Mouse (Mus musculus) kidney, postnatal 14 days (tissue): ENCODE measurements around the gene 2810408A11Rik.
"Not testable (repeated sequence)": the region's sequence is repeated elsewhere in the genome, so short reads cannot be mapped to it uniquely, and the experiment has no call there.

Experiments
- DNase-seq: peaks from one replicate; pipeline ENCODE4 v3.0.0; 2022; ENCODE audit warnings: mixed read lengths

The 2810408A11Rik gene

GRCm38 (mm10) chr11:69930967-69931537 lies 30.3 kb upstream of the 2810408A11Rik start:
- no peak for DNase-seq

DNA sequence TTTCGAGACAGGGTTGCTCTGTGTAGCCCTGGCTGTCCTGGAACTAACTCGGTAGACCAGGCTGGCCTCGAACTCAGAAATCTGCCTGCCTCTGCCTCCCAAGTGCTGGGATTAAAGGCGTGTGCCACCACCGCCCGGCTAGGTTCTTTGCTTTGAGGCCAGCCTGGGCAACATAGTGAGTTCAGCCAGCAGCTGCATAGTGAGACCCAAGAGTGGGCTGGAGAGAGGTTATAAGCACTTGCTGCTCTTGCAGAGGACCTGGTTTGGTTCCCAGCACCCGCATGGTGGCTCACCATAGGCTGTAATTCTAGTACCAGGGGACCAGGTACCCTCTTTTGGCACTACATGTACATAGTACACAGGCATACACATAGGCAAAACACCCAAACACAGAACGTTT lies 29.4 kb upstream of the 2810408A11Rik start:
- not testable (repeated sequence) for DNase-seq

- no peak for DNase-seq
These were observed 28.9 kb upstream of the 2810408A11Rik start for GRCm38 (mm10) chr11:69929712-69930111.

- DNase-seq = no peak
These were observed 26.7 kb upstream of the 2810408A11Rik start for GRCm38 (mm10) chr11:69927501-69927900.

- no peak for DNase-seq
These were observed 22.0 kb upstream of the 2810408A11Rik start for GRCm38 (mm10) chr11:69922796-69923195.

- no peak for DNase-seq
These were observed 21.4 kb upstream of the 2810408A11Rik start for GRCm38 (mm10) chr11:69922012-69922756.

DNA sequence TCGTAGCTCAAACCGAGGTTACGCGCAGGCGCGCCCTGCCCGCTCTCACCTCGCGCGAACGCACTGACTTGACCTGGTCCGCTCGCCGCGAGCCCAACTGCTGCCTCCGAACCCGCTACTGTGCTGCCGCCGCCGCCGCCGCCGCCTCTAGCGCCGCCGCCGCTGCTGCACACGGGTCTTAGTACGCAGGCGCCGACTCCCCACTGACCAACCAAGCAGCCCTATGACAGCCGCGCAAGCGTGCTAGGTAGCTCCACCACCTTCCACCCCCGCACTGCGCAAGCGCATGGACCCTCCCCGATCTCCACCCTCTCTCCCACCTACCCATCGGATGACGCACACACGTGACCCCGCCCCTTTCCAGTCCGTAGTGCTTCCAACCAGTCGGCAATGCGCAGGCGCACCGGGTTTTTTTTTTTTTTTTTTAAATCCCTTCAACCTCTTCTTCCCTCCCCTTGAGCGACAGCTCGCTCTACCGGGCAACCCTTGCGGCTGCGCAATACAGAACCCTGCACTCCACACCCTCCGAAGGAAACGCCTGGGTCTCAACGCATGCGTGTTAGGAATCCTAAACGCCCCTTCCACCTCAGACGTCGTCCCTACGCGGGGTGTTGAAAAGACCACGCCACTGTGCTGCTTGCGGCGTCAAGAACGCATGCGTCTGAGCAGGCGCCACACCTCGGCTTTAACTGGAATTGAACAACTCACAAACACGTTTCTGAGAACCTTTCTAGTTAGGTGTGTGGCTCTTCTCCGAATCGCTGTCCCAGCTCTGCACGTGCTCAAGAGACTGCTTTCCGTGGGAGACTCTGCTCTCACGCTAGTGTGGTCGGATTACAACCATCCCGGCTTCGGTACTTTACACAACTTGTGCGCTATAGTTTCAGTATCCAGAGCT lies 20.6 kb upstream of the 2810408A11Rik start, which contains the start of gene Eif5a:
Eif5a (minus strand) TSS at position 845 of the 898 bp plus-strand sequence.
- DNase-seq = peak; percentile 100

GRCm38 (mm10) chr11:69920266-69921031 lies 19.7 kb upstream of the 2810408A11Rik start:
- DNase-seq = peak; percentile 66

- peak; percentile 86 for DNase-seq
These were observed 19.0 kb upstream of the 2810408A11Rik start for GRCm38 (mm10) chr11:69919661-69920265.

- DNase-seq = no peak
These were observed 18.3 kb upstream of the 2810408A11Rik start for GRCm38 (mm10) chr11:69919053-69919452.

DNA sequence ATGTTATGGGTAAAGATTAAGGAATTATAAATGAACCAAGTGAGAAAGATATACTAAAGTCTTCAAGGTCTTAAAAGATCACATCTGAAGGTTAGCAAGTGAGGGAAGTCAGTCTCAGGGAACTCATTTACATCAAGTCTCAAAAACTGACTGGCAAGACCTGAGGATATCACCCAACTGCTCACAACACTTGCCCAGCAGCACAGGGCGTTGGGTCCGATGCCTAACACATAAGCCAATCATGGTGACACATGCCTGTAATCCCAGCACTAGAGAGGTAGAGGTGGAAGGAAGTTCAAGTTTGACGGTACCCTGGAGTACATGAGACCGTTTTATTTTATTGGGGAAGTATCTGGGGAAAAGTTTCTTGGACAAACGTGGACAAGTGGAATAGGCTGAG lies 17.3 kb upstream of the 2810408A11Rik start:
- no peak for DNase-seq

DNA sequence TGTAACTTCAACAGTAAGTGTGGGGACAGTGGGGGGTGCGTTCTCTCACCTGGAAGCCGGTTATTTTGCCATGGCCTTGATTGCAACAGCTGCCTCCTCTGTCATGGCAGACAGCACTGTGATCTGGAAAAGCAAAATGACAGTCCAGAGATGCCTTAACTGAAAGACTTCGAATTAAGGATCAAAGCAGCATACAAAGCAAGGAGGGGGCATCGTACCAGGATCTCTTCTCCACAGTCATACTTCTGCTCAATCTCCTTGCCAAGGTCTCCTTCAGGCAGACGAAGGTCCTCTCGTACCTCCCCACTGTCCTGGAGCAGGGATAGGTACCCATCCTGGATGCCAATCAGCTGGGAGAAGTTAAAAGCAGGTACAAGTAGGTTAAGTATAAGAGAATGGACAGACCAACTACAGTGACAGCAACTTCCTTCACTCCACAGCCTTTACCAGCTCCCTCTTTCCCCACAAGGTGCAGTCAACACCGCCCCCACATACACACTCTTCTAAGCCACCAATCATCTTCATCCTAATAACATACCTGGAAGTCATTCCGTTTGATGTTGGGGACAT lies 16.7 kb upstream of the 2810408A11Rik start:
- DNase-seq = no peak

DNA sequence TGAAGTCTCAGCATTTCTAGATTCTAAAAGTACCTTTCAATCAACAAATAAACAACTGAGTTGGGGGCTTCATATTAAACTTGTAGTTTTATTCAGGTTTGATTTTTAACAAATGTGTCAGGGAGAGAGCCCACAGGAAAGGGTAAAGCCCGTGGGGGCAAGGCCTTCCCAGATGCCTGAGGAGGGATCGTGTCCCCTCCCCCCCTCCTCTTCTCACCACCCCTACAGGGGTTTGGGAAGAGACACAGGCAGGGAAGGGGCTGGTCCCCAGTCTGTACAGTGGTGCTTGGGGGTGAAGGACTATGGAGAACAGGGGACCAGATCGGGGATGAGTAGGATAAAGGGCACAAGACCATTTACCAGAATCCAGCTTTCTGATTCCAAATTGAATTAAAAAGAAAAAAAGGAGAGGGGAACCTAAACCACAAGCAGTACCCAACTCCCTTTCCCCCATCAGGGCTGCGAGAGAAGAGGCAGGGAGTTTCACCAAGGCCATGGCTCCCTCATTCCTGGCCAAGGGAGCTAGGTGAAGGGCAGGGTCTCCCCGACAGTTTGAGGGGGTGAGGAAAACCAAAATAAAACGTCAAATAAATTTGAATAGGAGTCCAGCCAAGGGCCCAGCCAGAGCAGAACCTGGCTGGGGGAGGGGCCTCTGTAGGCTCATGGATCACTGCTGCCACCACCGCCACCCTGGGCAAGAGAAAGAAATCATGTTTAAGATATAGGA lies 16.0 kb upstream of the 2810408A11Rik start:
- DNase-seq = not testable (repeated sequence)

GRCm38 (mm10) chr11:69915667-69916627 lies 15.2 kb upstream of the 2810408A11Rik start:
- no peak for DNase-seq

DNA sequence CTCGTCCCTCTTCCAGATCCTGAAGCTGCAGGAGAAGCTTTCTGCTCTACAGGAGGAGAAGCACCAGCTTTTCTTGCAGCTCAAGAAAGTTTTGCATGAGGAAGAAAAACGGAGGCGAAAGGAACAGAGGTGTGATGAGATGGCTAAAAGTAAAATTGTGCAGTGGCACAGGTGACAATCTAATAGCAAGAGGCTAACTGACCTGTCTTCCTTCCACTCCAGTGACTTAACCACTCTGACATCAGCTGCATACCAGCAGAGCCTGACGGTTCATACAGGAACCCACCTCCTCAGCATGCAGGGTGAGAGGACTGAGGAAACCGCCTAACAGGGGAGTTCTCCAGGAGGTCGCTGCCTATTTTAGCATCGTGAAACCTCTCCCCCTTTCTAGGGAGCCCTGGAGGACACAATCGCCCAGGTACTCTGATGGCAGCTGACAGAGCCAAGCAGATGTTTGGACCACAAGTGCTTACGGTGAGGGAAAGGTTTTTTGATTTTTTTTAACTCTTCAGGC lies 14.2 kb upstream of the 2810408A11Rik start:
- no peak for DNase-seq

DNA sequence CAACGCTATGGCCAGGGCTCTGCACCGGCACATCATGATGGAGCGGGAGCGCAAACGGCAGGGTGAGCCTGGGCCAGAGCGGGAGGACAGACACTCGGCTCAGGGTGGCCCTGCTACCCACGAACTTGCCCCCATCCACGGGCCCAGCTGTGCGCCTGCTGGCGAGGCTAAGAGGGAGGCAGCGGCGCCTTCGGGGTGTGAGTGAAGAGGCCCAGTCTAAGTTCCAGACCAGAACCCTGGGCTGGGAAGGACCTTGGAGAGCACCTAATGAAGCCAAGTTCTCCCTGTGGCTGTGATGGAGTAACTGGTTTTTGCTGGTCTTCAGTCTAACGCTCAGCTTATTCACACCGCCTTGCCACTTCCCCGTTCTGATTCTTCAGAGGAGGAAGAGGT lies 13.6 kb upstream of the 2810408A11Rik start:
- DNase-seq = no peak

GRCm38 (mm10) chr11:69913554-69914371 lies 13.0 kb upstream of the 2810408A11Rik start, which contains the start of gene Gps2:
Gene Gps2, plus strand, starts transcription at chr11:69913888.
- DNase-seq = peak; percentile 95

DNA sequence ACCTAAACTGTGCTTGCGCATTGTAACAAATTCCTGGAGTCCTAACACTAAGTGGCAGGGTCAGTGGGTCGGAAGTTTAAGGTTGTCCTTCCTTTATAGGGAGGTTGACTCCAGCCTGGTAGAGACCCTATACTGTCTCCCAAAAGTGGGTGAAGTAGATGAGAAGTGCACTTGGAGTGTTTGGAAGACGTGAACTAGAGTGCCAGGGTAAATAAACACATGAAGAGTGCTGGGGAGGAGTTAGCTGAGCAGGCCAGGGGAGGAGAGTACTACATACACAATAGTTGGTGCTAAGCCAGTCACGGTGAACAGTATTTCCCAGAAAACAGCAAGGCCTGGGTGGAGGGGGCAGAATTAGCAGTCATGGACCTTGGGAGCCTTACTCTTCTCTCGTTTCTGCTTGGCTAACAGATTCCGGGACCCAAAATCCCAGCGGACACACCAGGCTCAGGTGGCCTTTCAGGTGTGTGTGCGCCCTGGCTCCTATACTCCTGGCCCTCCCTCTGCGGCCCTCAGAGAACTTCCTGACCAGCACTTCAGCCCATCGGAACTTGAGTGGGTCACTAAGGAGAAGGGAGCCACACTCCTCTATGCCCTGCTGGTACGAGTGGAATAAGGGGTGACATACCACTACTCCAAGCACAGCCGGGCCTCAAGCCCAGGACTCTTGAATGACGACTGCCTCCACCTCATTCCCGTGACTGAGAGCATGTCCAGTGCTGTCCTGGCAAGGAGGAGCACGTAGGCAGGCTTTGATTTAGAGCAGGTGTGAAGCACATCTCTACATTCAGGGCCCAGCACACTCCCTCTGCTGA lies 12.1 kb upstream of the 2810408A11Rik start:
- no peak for DNase-seq
